Mouse (Mus musculus) cortical plate, adult 2 months (tissue): ENCODE results near the gene Cdh22.

Experiments
- CTCF ChIP-seq: fragments of 200-500 bp; IDR thresholded peaks from 2 replicates; pipeline ENCODE4 v1.5.1; 2011; ENCODE audit warnings: mild to moderate bottlenecking, control low read depth, low read length; ENCODE audit not compliant: insufficient read depth; ENCODE audit errors: extremely low read depth
- POLR2A ChIP-seq: fragments of 200-500 bp; IDR thresholded peaks from 2 replicates; pipeline ENCODE4 v1.6.1; 2011; ENCODE audit warnings: mild to moderate bottlenecking, low read length, control low read depth; ENCODE audit not compliant: insufficient read depth; ENCODE audit errors: extremely low read depth

DNA sequence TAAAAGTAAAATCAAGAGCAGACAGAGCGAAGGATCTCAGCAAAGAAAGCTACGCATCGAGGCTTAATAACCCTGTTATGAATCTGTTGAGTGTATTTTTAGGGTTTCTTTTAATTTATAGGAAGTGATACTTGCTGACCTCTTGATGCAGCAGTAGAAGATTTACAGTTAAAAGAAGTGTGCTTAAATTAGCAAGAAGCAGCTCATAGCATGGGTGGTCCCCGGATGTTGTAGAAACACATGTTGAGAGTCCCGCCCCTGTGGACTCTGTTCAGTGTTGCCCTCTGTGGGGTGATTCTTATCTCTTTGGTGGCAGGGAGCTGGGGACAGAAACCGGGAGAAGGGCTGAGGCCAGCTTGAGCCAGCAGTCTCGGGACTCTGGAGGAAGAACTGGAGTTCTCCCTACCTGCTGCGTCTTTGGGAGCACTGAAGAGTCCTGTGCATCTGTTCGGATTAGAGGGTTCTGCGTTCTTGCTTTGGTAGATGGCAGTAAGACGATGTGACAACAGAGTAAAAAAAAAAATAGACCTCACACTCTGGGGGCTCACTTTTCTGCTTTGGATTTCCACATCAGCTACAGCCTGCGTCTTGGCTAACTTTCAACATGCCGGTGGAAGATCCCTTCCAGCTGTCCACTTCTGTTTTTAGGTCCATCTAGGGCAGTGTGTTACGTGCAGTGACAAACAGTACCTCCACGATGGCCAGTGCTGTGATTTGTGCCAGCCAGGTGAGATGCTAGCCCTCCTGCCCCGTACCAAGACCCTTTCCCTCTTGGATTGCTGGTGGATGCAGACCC lies 172.8 kb downstream of the Cdh22 start:
- TF ChIP-seq CTCF (no peak), POLR2A (no peak)
